Mouse (Mus musculus) E14TG2a.4 (cell line): ENCODE results near the gene Dcaf6.

Experiments
- H3K27me3 ChIP-seq: 2 replicates; pipeline ENCODE4 v1.6.1; 2014; ENCODE audit warnings: low read length, control low read depth; ENCODE audit not compliant: insufficient read depth
- H3K36me3 ChIP-seq: 2 replicates; pipeline ENCODE4 v1.6.1; 2014; ENCODE audit warnings: low read length, control low read depth; ENCODE audit not compliant: insufficient read depth
- H3K4me1 ChIP-seq: replicated peaks from 2 replicates; pipeline ENCODE4 v1.6.1; 2014; ENCODE audit warnings: low read depth, low read length, control low read depth
- H3K4me3 ChIP-seq: replicated peaks from 2 replicates; pipeline ENCODE4 v1.5.1; 2014; ENCODE audit warnings: mild to moderate bottlenecking, low read length
- H3K9me3 ChIP-seq: 2 replicates; pipeline ENCODE4 v1.6.1; 2014; ENCODE audit warnings: low read length, control low read depth
- CTCF ChIP-seq: conservative IDR thresholded peaks from 2 replicates; pipeline ENCODE4 v1.5.1; 2014; ENCODE audit warnings: low read length
- NANOG ChIP-seq: IDR thresholded peaks from 2 replicates; pipeline ENCODE4 v1.6.1; 2014; ENCODE audit warnings: borderline replicate concordance, low read length, mixed read lengths
- POU5F1 ChIP-seq: IDR thresholded peaks from 2 replicates; pipeline ENCODE4 v1.6.1; 2014; ENCODE audit warnings: low read length, borderline replicate concordance

Dcaf6 gene

DNA sequence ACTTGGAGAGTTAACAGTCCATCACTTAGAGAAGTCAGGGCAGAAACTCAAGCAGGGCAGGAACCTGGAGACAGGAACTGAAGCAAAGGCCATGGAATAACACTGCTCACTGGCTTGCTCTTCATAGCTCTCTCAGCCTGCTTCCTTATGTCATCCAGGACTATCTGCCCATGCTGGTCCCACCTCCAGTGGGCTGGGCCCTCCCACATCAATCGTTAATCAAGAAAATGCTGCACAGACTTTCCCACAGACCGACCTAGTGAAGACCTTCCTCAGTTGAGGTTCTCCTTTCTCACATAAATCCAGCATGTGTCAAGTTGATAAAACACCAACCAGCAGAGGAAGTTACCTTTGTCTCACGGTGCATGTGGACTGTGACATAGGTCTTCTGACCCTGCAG lies 159.2 kb downstream of the Dcaf6 start:
- H3K4me1 ChIP-seq = no peaks in the 10 kb centered on the region
- TF ChIP-seq CTCF (no peak), NANOG (no peak), POU5F1 (no peak)
- H3K9me3 ChIP-seq = no peaks in the 10 kb centered on the region
- H3K36me3 ChIP-seq = no peaks in the 10 kb centered on the region
- H3K4me3 ChIP-seq = no peak overlapping the region
- H3K27me3 ChIP-seq = no peaks in the 10 kb centered on the region

DNA sequence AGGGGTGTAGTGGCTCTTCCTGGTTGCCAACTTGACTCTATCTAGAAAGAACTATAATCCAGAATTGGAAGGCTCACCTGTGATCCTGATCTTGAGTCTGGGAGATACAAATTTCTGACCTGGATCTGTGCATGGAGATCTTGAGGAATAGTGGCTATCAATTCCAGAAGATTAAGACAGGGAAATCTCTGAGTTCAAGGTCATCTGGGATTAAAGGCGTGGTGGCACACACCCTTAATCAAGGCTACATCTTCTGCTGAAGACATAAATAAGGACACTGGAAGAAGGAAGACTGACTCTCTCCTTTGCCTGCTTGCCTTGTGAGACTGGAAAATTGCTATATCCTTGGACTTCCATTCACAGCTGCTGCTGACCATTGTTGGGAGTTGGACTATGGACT lies 164.8 kb downstream of the Dcaf6 start, which contains the start of gene Gpr161:
TSS of gene Gpr161 (plus strand) at position 301 of the 400 bp plus-strand sequence.
- no peak for TF ChIP-seq CTCF
- no peak for TF ChIP-seq POU5F1
- no peak for TF ChIP-seq NANOG
- Histone ChIP-seq H3K4me1 (peaks cover 26% of the 10 kb centered on the region), H3K27me3 (no peaks in the 10 kb centered on the region), H3K9me3 (no peaks in the 10 kb centered on the region), H3K4me3 (no peak within 1 kb of the TSS), H3K36me3 (no peaks in the 10 kb centered on the region)

DNA sequence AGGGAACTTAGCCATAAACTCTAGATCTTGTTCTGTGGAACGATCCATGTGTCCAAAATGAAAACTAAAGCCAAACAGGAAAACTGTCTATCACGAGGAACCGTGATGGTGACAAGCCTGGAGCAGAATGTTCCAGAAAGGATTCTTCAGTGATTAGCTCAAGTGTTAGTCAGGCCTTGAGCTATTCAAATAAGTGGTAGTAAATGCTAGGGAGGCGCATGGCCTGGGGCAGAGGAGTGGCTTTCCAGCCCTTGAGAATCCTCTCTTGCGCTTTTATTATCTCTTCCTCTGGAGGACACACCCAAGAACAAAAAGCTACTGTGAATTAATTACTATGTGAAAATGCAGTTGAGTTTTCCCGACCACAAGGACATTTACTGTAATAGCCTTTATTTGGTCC lies 168.7 kb downstream of the Dcaf6 start:
- H3K4me3 ChIP-seq = no peak overlapping the region
- H3K36me3 ChIP-seq = no peaks in the 10 kb centered on the region
- H3K27me3 ChIP-seq = no peaks in the 10 kb centered on the region
- H3K4me1 ChIP-seq = peaks cover 26% of the 10 kb centered on the region
- no peak for TF ChIP-seq CTCF
- no peak for TF ChIP-seq NANOG
- H3K9me3 ChIP-seq = no peaks in the 10 kb centered on the region

DNA sequence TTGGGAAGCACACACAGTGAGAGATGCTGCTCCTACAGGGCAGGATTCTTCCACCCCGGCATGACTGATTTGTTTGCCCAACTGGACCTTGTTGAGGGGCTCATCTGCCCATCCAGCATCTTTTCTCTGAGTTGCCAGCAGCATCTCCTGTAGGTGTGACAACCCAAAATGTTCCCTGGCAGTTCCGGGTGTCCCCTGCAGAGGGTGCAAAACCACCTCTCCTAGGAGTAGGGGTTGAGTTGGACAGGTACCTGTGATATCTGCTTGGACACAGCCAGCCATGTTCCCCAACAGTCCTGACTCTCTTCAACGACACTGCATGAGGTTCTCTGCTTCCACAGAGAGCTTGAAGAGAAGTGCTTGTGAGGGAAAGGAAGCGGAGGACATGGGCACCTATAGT lies 170.4 kb downstream of the Dcaf6 start:
- no peaks in the 10 kb centered on the region for H3K36me3 ChIP-seq
- peak; percentile 78 for TF ChIP-seq CTCF
- TF ChIP-seq POU5F1 = no peak
- no peaks in the 10 kb centered on the region for H3K9me3 ChIP-seq
- H3K4me1 ChIP-seq = peaks cover 17% of the 10 kb centered on the region
- no peaks in the 10 kb centered on the region for H3K27me3 ChIP-seq
- no peak overlapping the region for H3K4me3 ChIP-seq

DNA sequence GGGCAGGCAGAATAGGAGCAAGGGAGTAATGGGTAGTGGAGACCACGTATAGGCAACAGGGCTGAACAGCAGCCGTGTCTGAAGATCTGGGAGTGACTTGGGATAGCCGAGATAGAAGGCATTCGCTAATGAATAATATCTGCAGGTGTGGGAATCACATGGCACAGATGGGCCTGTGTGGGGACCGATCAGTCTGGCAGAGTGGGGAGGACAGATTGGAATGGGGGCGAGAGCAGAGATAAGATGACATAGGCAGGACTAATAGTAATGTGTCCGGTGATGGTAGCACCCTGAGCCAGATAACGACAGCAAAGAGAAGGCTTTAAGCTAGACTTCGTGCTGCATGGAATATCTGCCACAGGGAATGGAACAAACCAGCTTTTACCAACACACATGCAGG lies 172.1 kb downstream of the Dcaf6 start:
- H3K9me3 ChIP-seq = no peaks in the 10 kb centered on the region
- peaks cover 24% of the 10 kb centered on the region for H3K4me1 ChIP-seq
- TF ChIP-seq POU5F1 (no peak), NANOG (no peak), CTCF (no peak)
- no peak overlapping the region for H3K4me3 ChIP-seq
- peaks cover 11% of the 10 kb centered on the region for H3K27me3 ChIP-seq
- no peaks in the 10 kb centered on the region for H3K36me3 ChIP-seq

DNA sequence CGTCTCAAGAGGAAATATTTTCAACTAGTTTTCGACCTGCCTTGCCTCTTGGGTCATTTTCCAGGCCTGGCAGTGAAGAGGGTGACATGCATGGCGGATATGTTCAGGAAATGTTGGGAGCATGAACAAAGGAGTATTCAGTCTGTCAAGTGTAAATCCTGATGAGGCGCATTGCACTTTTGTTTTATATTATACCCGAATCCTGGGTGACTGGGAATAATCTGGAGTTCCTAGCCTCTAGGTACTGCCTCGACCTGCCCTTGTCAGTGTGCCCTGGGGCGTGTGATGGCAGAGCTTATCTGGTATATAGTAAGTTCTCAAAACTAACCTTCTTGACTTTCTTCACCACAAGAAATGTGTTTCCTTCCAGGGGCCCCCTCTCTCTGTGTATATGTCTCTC lies 176.2 kb downstream of the Dcaf6 start:
- TF ChIP-seq POU5F1 (no peak), CTCF (no peak), NANOG (no peak)
- H3K27me3 ChIP-seq = peaks cover 36% of the 10 kb centered on the region
- no peaks in the 10 kb centered on the region for H3K36me3 ChIP-seq
- no peaks in the 10 kb centered on the region for H3K9me3 ChIP-seq
- peaks cover 21% of the 10 kb centered on the region for H3K4me1 ChIP-seq
- H3K4me3 ChIP-seq = no peak overlapping the region

DNA sequence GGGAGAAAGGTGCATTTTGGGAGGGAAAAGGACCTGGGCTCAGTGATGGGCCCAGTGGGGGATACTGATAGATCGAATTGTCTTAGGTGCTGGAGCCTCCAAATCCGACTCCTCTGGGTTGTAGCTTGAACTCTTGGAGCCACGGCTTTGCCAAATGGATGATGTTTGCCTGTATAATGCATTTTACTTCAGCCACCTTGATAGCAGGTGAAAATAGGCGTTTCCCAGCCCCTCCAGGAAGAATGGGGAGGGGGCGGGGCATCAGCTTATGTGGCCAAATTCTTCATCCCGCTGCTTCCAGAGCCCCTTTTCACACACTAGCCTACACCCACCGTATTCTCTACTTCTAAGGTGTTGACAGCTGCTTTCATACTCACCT lies 177.3 kb downstream of the Dcaf6 start:
- Histone ChIP-seq H3K9me3 (no peaks in the 10 kb centered on the region), H3K4me3 (peak overlapping the region; percentile 88), H3K27me3 (peaks cover 36% of the 10 kb centered on the region), H3K36me3 (no peaks in the 10 kb centered on the region), H3K4me1 (peaks cover 21% of the 10 kb centered on the region)
- TF ChIP-seq POU5F1 = no peak
- TF ChIP-seq NANOG = no peak
- no peak for TF ChIP-seq CTCF

DNA sequence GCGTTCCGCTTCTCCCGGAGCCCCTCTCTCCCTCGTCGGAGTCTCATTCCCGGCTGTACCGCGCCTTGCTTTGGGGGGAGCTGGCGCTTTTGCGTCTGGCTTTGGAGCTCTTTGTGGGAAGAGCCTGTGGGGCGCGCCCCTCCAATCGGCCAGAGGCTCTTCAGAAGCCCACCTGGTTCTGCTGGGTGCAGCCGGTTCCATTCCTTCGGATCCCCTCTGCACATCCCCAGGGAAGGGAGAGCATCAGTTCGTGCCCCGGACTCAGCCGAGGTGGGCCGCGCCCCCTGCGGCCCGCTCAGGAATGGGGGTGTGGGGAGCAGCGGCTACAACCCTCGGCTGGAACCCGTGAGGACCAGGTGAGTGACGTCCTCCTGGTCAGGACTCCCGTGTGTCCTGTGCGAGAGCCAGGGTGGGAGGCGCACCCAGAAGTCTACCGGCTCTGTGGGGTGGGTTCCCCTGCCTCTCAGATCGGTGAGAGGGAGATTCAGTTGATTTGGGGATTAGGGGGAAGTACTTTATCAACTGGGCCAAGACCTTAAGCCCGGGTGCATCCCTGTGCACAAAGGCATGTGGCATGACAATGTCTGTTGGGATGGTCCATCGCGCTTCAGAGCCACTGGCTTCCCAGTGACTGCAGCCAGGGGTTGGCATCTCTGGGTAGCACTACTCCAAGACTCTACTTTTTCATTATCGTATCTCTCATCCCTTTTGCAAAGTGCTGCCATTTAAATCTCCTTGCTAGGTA lies 177.9 kb downstream of the Dcaf6 start:
- Histone ChIP-seq H3K4me3 (peak overlapping the region; percentile 88), H3K9me3 (no peaks in the 10 kb centered on the region), H3K36me3 (no peaks in the 10 kb centered on the region), H3K27me3 (peaks cover 36% of the 10 kb centered on the region), H3K4me1 (peaks cover 21% of the 10 kb centered on the region)
- TF ChIP-seq NANOG = no peak
- no peak for TF ChIP-seq CTCF
- TF ChIP-seq POU5F1 = no peak
